Mouse (Mus musculus) embryonic facial prominence, embryonic 14.5 days (tissue): ENCODE measurements around the gene Enthd1. TPM values are rescaled to one million over a fixed set of nuclear protein-coding genes. Genes with fewer than 3 reads are reported as not detected.

Source experiments
- ATAC-seq: fragments of 200-750 bp; cut with Nextera tagmentation; 2 replicates; pipeline ENCODE4 v1.8.0; 2017; ENCODE audit warnings: low read depth, moderate number of reproducible peaks, moderate TSS enrichment
- DNase-seq: peaks from one replicate; pipeline ENCODE4 v3.0.0-alpha.2; 2015; ENCODE audit warnings: low spot score
- H3K27ac ChIP-seq: fragments of 300-500 bp; sonication (generic); replicated peaks from 2 replicates; pipeline ENCODE4 v1.5.1; 2014; ENCODE audit warnings: low read depth, mild to moderate bottlenecking, low read length, moderate library complexity
- H3K27me3 ChIP-seq: fragments of 300-500 bp; sonication (generic); replicated peaks from 2 replicates; pipeline ENCODE4 v1.6.1; 2014; ENCODE audit warnings: low read length; ENCODE audit not compliant: control insufficient read depth, insufficient read depth
- H3K36me3 ChIP-seq: fragments of 300-500 bp; sonication (generic); 2 replicates; pipeline ENCODE4 v1.6.1; 2014; ENCODE audit warnings: low read length, mixed read lengths; ENCODE audit not compliant: control insufficient read depth, insufficient read depth
- H3K4me1 ChIP-seq: fragments of 300-500 bp; sonication (generic); 2 replicates; pipeline ENCODE4 v1.6.1; 2014; ENCODE audit warnings: antibody characterized with exemption, low read length; ENCODE audit not compliant: control insufficient read depth, insufficient read depth
- H3K4me2 ChIP-seq: fragments of 300-500 bp; sonication (generic); 2 replicates; pipeline ENCODE4 v1.6.1; 2014; ENCODE audit warnings: low read depth, mild to moderate bottlenecking, low read length, moderate library complexity, mixed read lengths
- H3K4me3 ChIP-seq: fragments of 300-500 bp; sonication (generic); 2 replicates; pipeline ENCODE4 v1.5.1; 2014; ENCODE audit warnings: low read depth, mild to moderate bottlenecking, low read length
- H3K9ac ChIP-seq: fragments of 300-500 bp; sonication (generic); 2 replicates; pipeline ENCODE4 v1.6.1; 2014; ENCODE audit warnings: low read depth, mild to moderate bottlenecking, low read length, moderate library complexity, mixed read lengths
- H3K9me3 ChIP-seq: fragments of 300-500 bp; sonication (generic); 2 replicates; pipeline ENCODE4 v1.6.1; 2016; ENCODE audit warnings: low read length; ENCODE audit not compliant: control insufficient read depth
- WGBS: fragments of 180-500 bp; shearing (Covaris S2); extraction: QIAGEN DNeasy Blood & Tissue Kit; methylation state at CpG from one replicate; pipeline ENCODE4 v1.1.7; 2014; 5-methylcytosine and 5-hydroxymethylcytosine counted together
- polyA plus RNA-seq: library from polyadenylated mRNA; unstranded; fragments of >200 nt; fragmentation: Nextera tagmentation; extraction: Ambion mirVana; gene quantifications from 2 replicates; pipeline ENCODE4 v1.2.1, GENCODE M21; 2014

Gene Enthd1
- polyA plus RNA-seq, 1 experiment from 2014 or later = 0.10 TPM

- Histone ChIP-seq H3K27ac (no peak overlapping the region), H3K4me3 (no peak overlapping the region), H3K9me3 (no peaks in the 10 kb centered on the region), H3K4me2 (no peak overlapping the region), H3K9ac (no peak overlapping the region), H3K27me3 (0 out of 2 replicates have a peak, but pooled peaks cover 8% of the 10 kb centered on the region), H3K4me1 (peaks cover 3% of the 10 kb centered on the region), H3K36me3 (no peaks in the 10 kb centered on the region)
- ATAC-seq (no peak), DNase-seq (no peak)
- 66% methylated on average over 7 of the region's 7 CpGs for WGBS
Measured at GRCm38 (mm10) chr15:80571611-80572010, 6.7 kb upstream of the Enthd1 start.

DNA sequence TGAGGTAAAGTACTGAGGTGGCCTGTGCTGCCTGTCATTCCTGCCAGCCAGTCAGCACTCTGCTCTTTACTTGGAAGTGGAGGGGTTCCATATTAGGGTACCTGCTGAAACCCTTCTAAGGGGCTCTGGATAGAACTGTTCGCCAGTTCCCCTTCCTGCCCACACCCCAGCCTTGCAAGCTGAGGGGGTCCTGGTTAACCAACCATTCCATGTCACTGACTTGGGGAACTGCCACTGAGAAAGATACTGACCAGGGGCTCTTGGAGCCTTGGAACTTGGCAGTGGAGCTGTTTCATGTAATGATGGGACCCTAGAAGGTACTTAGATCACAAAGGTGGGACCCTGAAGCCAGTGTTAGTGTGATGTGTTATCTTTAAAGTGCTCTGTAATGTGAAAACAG, 5.3 kb upstream of the Enthd1 start:
- Histone ChIP-seq H3K9ac (no peak overlapping the region), H3K4me2 (no peak overlapping the region), H3K27ac (no peak overlapping the region), H3K27me3 (0 out of 2 replicates have a peak, but pooled peaks cover 5% of the 10 kb centered on the region), H3K4me3 (no peak overlapping the region), H3K9me3 (no peaks in the 10 kb centered on the region), H3K36me3 (no peaks in the 10 kb centered on the region), H3K4me1 (peaks cover 3% of the 10 kb centered on the region)
- 86% methylated on average over 1 of the region's 1 CpGs for WGBS
- no peak for ATAC-seq
- DNase-seq = no peak

GRCm38 (mm10) chr15:80569205-80569604, 4.2 kb upstream of the Enthd1 start:
- 66% methylated on average over 7 of the region's 7 CpGs for WGBS
- Histone ChIP-seq H3K4me3 (no peak overlapping the region), H3K36me3 (no peaks in the 10 kb centered on the region), H3K4me1 (peaks cover 3% of the 10 kb centered on the region), H3K27me3 (0 out of 2 replicates have a peak, but pooled peaks cover 5% of the 10 kb centered on the region), H3K9ac (no peak overlapping the region), H3K27ac (no peak overlapping the region), H3K4me2 (no peak overlapping the region), H3K9me3 (no peaks in the 10 kb centered on the region)
- DNase-seq (no peak), ATAC-seq (no peak)

GRCm38 (mm10) chr15:80567731-80568130, 2.8 kb upstream of the Enthd1 start:
- DNase-seq = peak; percentile 68
- no peak for ATAC-seq
- no peaks in the 10 kb centered on the region for H3K36me3 ChIP-seq
- no peaks in the 10 kb centered on the region for H3K9me3 ChIP-seq
- H3K27ac ChIP-seq = no peak overlapping the region
- H3K9ac ChIP-seq = no peak overlapping the region
- 0 out of 2 replicates have a peak, but pooled peaks cover 5% of the 10 kb centered on the region for H3K27me3 ChIP-seq
- no peak overlapping the region for H3K4me2 ChIP-seq
- H3K4me3 ChIP-seq = no peak overlapping the region
- 48% methylated on average over 4 of the region's 4 CpGs for WGBS
- H3K4me1 ChIP-seq = peaks cover 3% of the 10 kb centered on the region

DNA sequence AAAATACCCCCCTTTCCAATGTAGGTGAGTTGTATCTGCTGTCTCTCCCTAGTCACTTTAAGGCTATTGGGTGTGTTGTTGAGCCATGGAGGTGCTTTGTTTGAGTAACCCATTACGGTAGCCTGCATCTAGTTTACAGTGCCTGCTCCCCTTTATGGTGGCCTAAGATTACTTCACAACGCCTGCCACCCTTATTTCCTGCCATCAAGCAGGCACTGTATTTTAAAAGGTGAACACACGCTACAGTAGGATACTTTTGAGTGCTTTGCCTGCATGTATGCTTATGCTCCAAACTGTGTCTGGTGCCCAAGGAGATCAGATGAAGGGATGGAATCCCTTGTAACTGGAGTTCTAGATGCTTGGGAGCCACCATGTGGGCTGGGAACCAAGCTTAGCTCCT, 2.2 kb upstream of the Enthd1 start:
- peaks cover 3% of the 10 kb centered on the region; the same call in 1 of the 2 replicates for H3K4me1 ChIP-seq
- H3K36me3 ChIP-seq = no peaks in the 10 kb centered on the region
- H3K9ac ChIP-seq = no peak overlapping the region
- H3K27me3 ChIP-seq = 0 out of 2 replicates have a peak, but pooled peaks cover 5% of the 10 kb centered on the region
- no peaks in the 10 kb centered on the region for H3K9me3 ChIP-seq
- H3K4me2 ChIP-seq = no peak overlapping the region
- 91% methylated on average over 3 of the region's 3 CpGs for WGBS
- ATAC-seq = no peak
- H3K4me3 ChIP-seq = no peak overlapping the region
- H3K27ac ChIP-seq = no peak overlapping the region
- no peak for DNase-seq

- ATAC-seq (no peak), DNase-seq (no peak)
- no peak overlapping the region for H3K27ac ChIP-seq
- H3K4me2 ChIP-seq = no peak overlapping the region
- no peak overlapping the region for H3K9ac ChIP-seq
- 0 out of 2 replicates have a peak, but pooled peaks cover 3% of the 10 kb centered on the region for H3K27me3 ChIP-seq
- peaks cover 3% of the 10 kb centered on the region; the same call in 1 of the 2 replicates for H3K4me1 ChIP-seq
- 88% methylated on average over 6 of the region's 6 CpGs for WGBS
- no peak overlapping the region for H3K4me3 ChIP-seq
- H3K9me3 ChIP-seq = no peaks in the 10 kb centered on the region
- H3K36me3 ChIP-seq = no peaks in the 10 kb centered on the region
Measured at GRCm38 (mm10) chr15:80566696-80567095, 1.7 kb upstream of the Enthd1 start.

- WGBS = 82% methylated on average over 6 of the region's 6 CpGs
- H3K27ac ChIP-seq = no peak overlapping the region
- no peak overlapping the region for H3K4me2 ChIP-seq
- no peaks in the 10 kb centered on the region for H3K9me3 ChIP-seq
- ATAC-seq (no peak), DNase-seq (no peak)
- H3K4me3 ChIP-seq = no peak overlapping the region
- H3K36me3 ChIP-seq = no peaks in the 10 kb centered on the region
- no peaks in the 10 kb centered on the region for H3K27me3 ChIP-seq
- peaks cover 3% of the 10 kb centered on the region; the same call in 1 of the 2 replicates for H3K4me1 ChIP-seq
- H3K9ac ChIP-seq = no peak overlapping the region
Measured at GRCm38 (mm10) chr15:80563634-80564208, 1.2 kb downstream of the Enthd1 start.

- H3K9me3 ChIP-seq = no peaks in the 10 kb centered on the region
- no peaks in the 10 kb centered on the region for H3K27me3 ChIP-seq
- H3K36me3 ChIP-seq = no peaks in the 10 kb centered on the region
- DNase-seq (no peak), ATAC-seq (no peak)
- 56% methylated on average over 3 of the region's 3 CpGs for WGBS
- H3K9ac ChIP-seq = no peak overlapping the region
- no peak overlapping the region for H3K27ac ChIP-seq
- H3K4me2 ChIP-seq = no peak overlapping the region
- no peak overlapping the region for H3K4me3 ChIP-seq
- no peaks in the 10 kb centered on the region for H3K4me1 ChIP-seq
Measured at GRCm38 (mm10) chr15:80562446-80562845, 2.5 kb downstream of the Enthd1 start.
